Mouse (Mus musculus) stomach, embryonic 16.5 days (tissue): ENCODE measurements around the gene Ifi27. TPM values are rescaled to one million over a fixed set of nuclear protein-coding genes. Genes with fewer than 3 reads are reported as not detected.

ENCODE experiments used
- ATAC-seq: fragments of 200-750 bp; cut with Nextera tagmentation; 2 replicates; pipeline ENCODE4 v1.8.0; 2017; ENCODE audit warnings: moderate number of reproducible peaks, moderate TSS enrichment; ENCODE audit not compliant: insufficient read depth, low FRiP score
- H3K27ac ChIP-seq: fragments of 300-500 bp; sonication (generic); 2 replicates; pipeline ENCODE4 v1.5.1; 2014; ENCODE audit warnings: low read length
- H3K27me3 ChIP-seq: fragments of 300-500 bp; sonication (generic); 2 replicates; pipeline ENCODE4 v1.6.1; 2014; ENCODE audit warnings: low read length, control low read depth, mixed read lengths; ENCODE audit not compliant: control insufficient read depth, insufficient read depth
- H3K36me3 ChIP-seq: fragments of 300-500 bp; sonication (generic); 2 replicates; pipeline ENCODE4 v1.6.1; 2014; ENCODE audit warnings: low read length; ENCODE audit not compliant: control insufficient read depth, insufficient read depth
- H3K4me1 ChIP-seq: fragments of 300-500 bp; sonication (generic); 2 replicates; pipeline ENCODE4 v1.6.1; 2014; ENCODE audit warnings: low read length, control low read depth, mixed read lengths; ENCODE audit not compliant: control insufficient read depth, insufficient read depth
- H3K4me2 ChIP-seq: fragments of 300-500 bp; sonication (generic); 2 replicates; pipeline ENCODE4 v1.6.1; 2014; ENCODE audit warnings: low read depth, low read length, mixed read lengths
- H3K4me3 ChIP-seq: fragments of 300-500 bp; sonication (generic); replicated peaks from 2 replicates; pipeline ENCODE4 v1.5.1; 2014; ENCODE audit warnings: mild to moderate bottlenecking, low read length
- H3K9ac ChIP-seq: fragments of 300-500 bp; sonication (generic); 2 replicates; pipeline ENCODE4 v1.6.1; 2014; ENCODE audit warnings: low read length
- H3K9me3 ChIP-seq: fragments of 300-500 bp; sonication (generic); replicated peaks from 2 replicates; pipeline ENCODE4 v1.6.1; 2016; ENCODE audit warnings: low read length, control low read depth; ENCODE audit not compliant: control insufficient read depth
- WGBS: fragments of 180-500 bp; shearing (Covaris S2); extraction: QIAGEN DNeasy Blood & Tissue Kit; methylation state at CpG from one replicate; pipeline ENCODE4 v1.1.7; 2014; 5-methylcytosine and 5-hydroxymethylcytosine counted together
- polyA plus RNA-seq: library from polyadenylated mRNA; unstranded; fragments of >200 nt; fragmentation: Nextera tagmentation; extraction: Ambion mirVana; gene quantifications from 2 replicates; pipeline ENCODE4 v1.2.1, GENCODE M21; 2015

The Ifi27 gene
- polyA plus RNA-seq, 1 experiment from 2014 or later, result 56.6 TPM

DNA sequence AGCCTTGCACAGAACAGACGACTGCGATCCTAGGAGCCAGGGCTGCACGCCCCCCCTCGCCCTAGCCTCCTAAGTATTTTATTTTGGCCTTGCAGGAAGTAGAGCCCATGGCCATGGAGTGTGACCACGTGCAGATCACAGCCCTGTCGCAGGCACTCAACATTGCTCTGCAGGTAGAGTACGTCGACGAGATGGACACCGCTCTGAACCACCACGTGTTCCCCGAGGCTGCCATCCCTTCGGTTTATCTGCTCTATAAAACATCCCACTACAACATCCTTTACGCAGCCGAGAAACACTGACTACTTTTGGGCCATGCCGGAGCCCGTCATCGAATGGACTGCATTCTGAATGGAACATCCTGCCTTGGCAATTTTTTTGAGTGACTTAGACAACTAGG, 29.9 kb upstream of the Ifi27 start:
- Histone ChIP-seq H3K4me3 (no peak overlapping the region), H3K9me3 (no peaks in the 10 kb centered on the region), H3K36me3 (peaks cover 14% of the 10 kb centered on the region; the same call in 1 of the 2 replicates), H3K27me3 (no peaks in the 10 kb centered on the region), H3K4me1 (no peaks in the 10 kb centered on the region), H3K27ac (no peak overlapping the region), H3K4me2 (no peak overlapping the region), H3K9ac (no peak overlapping the region)
- no peak for ATAC-seq
- WGBS, result 83% methylated on average over 18 of the region's 18 CpGs

GRCm38 (mm10) chr12:103407720-103408119, 26.3 kb upstream of the Ifi27 start, which contains the start of gene 9330161L09Rik:
TSS of gene 9330161L09Rik (minus strand) at chr12:103407820.
- Histone ChIP-seq H3K36me3 (peaks cover 25% of the 10 kb centered on the region), H3K27me3 (no peaks in the 10 kb centered on the region), H3K4me2 (no peak within 1 kb of the TSS), H3K9ac (no peak within 1 kb of the TSS), H3K9me3 (no peaks in the 10 kb centered on the region), H3K27ac (no peak within 1 kb of the TSS), H3K4me3 (no peak within 1 kb of the TSS), H3K4me1 (no peaks in the 10 kb centered on the region)
- WGBS, result 90% methylated on average over 4 of the region's 4 CpGs
- ATAC-seq, result no peak

DNA sequence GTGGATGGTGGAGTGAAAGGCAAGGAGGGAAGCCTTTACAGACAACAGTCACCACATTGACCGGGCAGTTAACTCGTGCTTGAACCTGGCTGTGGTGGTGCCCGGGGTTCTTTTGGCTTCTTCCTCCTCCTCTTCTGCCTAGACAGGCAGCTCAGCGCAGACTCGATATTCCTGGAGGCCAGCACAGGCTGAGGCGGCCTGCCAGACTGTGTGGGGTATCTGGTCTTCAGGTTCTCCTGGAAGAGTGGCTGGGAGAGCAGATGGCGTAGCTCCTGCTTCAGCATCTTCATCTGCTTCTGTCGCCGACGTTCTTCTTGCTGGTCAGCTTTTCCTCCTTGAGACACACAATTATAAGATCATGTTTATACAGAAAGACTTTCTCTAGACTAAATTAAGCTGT, 25.9 kb upstream of the Ifi27 start:
- H3K9me3 ChIP-seq, result no peaks in the 10 kb centered on the region
- H3K36me3 ChIP-seq, result peaks cover 27% of the 10 kb centered on the region
- no peak overlapping the region for H3K4me2 ChIP-seq
- no peak for ATAC-seq
- H3K4me1 ChIP-seq, result no peaks in the 10 kb centered on the region
- H3K4me3 ChIP-seq, result no peak overlapping the region
- H3K27ac ChIP-seq, result no peak overlapping the region
- H3K9ac ChIP-seq, result no peak overlapping the region
- no peaks in the 10 kb centered on the region for H3K27me3 ChIP-seq
- 92% methylated on average over 10 of the region's 10 CpGs for WGBS

- peak overlapping the region; percentile 64 for H3K4me3 ChIP-seq
- 7% methylated on average over 33 of the region's 33 CpGs for WGBS
- peak overlapping the region; percentile 78 for H3K9ac ChIP-seq
- H3K4me2 ChIP-seq, result peak overlapping the region; percentile 79
- ATAC-seq, result no peak
- no peaks in the 10 kb centered on the region for H3K27me3 ChIP-seq
- no peaks in the 10 kb centered on the region for H3K9me3 ChIP-seq
- peaks cover 4% of the 10 kb centered on the region; the same call in 1 of the 2 replicates for H3K36me3 ChIP-seq
- no peak overlapping the region; the same call in 1 of the 2 replicates for H3K27ac ChIP-seq
- peaks cover 26% of the 10 kb centered on the region for H3K4me1 ChIP-seq
Observed at GRCm38 (mm10) chr12:103425016-103425728, 8.8 kb upstream of the Ifi27 start.

GRCm38 (mm10) chr12:103425729-103426470, 8.1 kb upstream of the Ifi27 start, which contains the start of gene Ddx24:
TSS of gene Ddx24 (minus strand) at chr12:103425830.
- Histone ChIP-seq H3K27ac (no peak within 1 kb of the TSS; the same call in 1 of the 2 replicates), H3K4me1 (peaks cover 26% of the 10 kb centered on the region), H3K4me3 (peak within 1 kb of the TSS; percentile 64), H3K36me3 (peaks cover 4% of the 10 kb centered on the region; the same call in 1 of the 2 replicates), H3K9me3 (no peaks in the 10 kb centered on the region), H3K4me2 (peak within 1 kb of the TSS; percentile 79), H3K27me3 (no peaks in the 10 kb centered on the region), H3K9ac (peak within 1 kb of the TSS; percentile 78)
- under 1% methylated on average over 33 of the region's 33 CpGs for WGBS
- peak; percentile 100 for ATAC-seq

- peaks cover 4% of the 10 kb centered on the region; the same call in 1 of the 2 replicates for H3K36me3 ChIP-seq
- WGBS, result 89% methylated on average over 7 of the region's 7 CpGs
- no peak for ATAC-seq
Observed at GRCm38 (mm10) chr12:103426710-103427109, 7.3 kb upstream of the Ifi27 start.

DNA sequence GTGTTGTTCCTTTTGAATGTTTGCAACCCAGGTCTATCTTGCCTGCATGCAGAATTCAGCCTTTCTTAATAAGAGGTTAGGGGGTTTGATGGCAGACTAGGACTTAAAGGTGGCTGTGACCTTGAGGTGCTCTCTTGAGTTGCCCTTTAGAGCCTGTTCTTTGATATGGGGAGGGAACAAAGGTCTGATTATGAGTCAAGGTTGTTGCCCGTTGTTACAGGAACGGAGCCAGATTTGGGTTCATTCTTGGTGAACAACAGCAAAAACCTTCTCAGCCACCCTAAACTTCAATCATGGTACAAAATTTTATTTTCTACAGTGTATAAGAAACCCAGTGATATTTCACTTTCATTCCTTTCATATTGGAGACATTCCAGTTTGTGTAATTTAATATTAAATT, 581 bp upstream of the Ifi27 start:
- Histone ChIP-seq H3K9ac (no peak overlapping the region), H3K4me3 (no peak overlapping the region), H3K4me1 (no peaks in the 10 kb centered on the region), H3K4me2 (no peak overlapping the region), H3K27ac (peak overlapping the region; percentile 73), H3K27me3 (no peaks in the 10 kb centered on the region), H3K36me3 (no peaks in the 10 kb centered on the region), H3K9me3 (no peaks in the 10 kb centered on the region)
- ATAC-seq, result no peak
- WGBS, result 66% methylated on average over 2 of the region's 2 CpGs

More at GRCm38 (mm10) chr12:103426710-103427109, 7.3 kb upstream of the Ifi27 start:
- H3K4me2 ChIP-seq, result no peak overlapping the region
- no peak overlapping the region for H3K4me3 ChIP-seq
- H3K27ac ChIP-seq, result no peak overlapping the region
- no peaks in the 10 kb centered on the region for H3K9me3 ChIP-seq
- peaks cover 20% of the 10 kb centered on the region for H3K4me1 ChIP-seq
- no peaks in the 10 kb centered on the region for H3K27me3 ChIP-seq
- H3K9ac ChIP-seq, result no peak overlapping the region

DNA sequence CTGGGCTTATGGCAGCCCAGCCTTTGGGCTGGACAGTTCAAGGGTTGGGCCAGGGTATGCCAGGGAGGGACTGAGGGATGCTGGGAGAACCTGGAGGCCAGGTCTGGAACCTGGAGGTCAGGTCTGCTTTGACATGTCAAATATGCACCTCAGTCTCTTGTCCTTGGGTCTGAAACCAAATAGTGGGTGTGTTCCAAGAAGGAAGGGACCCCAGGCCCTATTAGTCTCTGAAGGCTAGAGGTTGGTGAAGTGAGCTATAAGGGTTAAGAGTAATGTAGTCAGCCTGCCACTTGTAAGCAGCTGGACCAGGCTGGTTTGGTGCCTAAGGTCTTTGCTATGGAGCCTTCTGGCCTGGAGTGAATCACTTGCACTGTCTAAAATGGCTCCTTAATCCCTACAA, 850 bp downstream of the Ifi27 start:
- Histone ChIP-seq H3K9me3 (no peaks in the 10 kb centered on the region), H3K9ac (no peak overlapping the region), H3K4me3 (peak overlapping the region; percentile 35; the same call in 1 of the 2 replicates), H3K27ac (peak overlapping the region; percentile 91), H3K27me3 (no peaks in the 10 kb centered on the region), H3K4me2 (peak overlapping the region; percentile 41), H3K4me1 (no peaks in the 10 kb centered on the region), H3K36me3 (no peaks in the 10 kb centered on the region)
- ATAC-seq, result no peak

DNA sequence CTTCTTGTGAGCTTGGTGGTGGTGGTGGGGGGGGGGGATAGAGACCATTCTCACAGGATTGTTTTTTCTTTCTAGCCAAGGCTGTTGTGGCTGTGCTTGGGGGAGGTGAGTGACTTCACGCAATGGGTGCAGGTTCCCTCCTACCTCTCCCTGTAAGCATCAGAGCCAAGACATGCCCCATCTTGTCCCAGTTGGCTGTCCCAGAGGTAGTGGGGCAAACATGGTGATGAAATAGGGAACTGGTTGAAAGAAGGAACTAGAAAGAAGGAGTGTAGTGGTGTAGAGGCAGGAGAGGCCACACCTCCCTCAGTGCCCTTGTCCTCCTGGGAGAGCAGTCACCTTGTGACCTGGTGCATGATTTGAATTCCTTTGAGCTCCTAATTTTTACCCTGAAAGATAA, 3.6 kb downstream of the Ifi27 start:
- Histone ChIP-seq H3K4me3 (no peak overlapping the region), H3K9me3 (no peaks in the 10 kb centered on the region), H3K27ac (no peak overlapping the region), H3K27me3 (no peaks in the 10 kb centered on the region), H3K4me2 (no peak overlapping the region), H3K36me3 (no peaks in the 10 kb centered on the region), H3K4me1 (no peaks in the 10 kb centered on the region), H3K9ac (no peak overlapping the region)
- WGBS, result 74% methylated on average over 1 of the region's 1 CpGs
- no peak for ATAC-seq
